Mouse (Mus musculus): ENCODE measurements around the gene Timm8b. TPM values are rescaled to one million over a fixed set of nuclear protein-coding genes. Genes with fewer than 3 reads are reported as not detected.

Timm8b gene
- polyA plus RNA-seq, 1 experiment from 2014 or later: 341 TPM

- Histone ChIP-seq H3K27me3 (replicated peaks; ENCODE audit: control insufficient read depth, insufficient read depth, low read length) (no peaks in the 10 kb centered on the region), H3K4me1 (replicated peaks; ENCODE audit: control insufficient read depth, insufficient read depth, low read length) (no peaks in the 10 kb centered on the region), H3K4me2 (ENCODE audit: low read length) (no peak overlapping the region), H3K9me3 (ENCODE audit: control insufficient read depth, low read length) (no peaks in the 10 kb centered on the region), H3K27ac (ENCODE audit: low read depth) (no peak overlapping the region), H3K9ac (ENCODE audit: low read length) (no peak overlapping the region), H3K36me3 (ENCODE audit: control insufficient read depth, insufficient read depth, low read length) (no peaks in the 10 kb centered on the region), H3K4me3 (ENCODE audit: low read depth, low read length) (no peak overlapping the region)
- ATAC-seq (replicated peaks; ENCODE audit: low FRiP score, low TSS enrichment, low read depth) (no peak), DNase-seq (ENCODE audit: low spot score) (no peak)
- WGBS: 85% methylated on average over 2 of the region's 2 CpGs
These were observed 35.8 kb upstream of the Timm8b start for GRCm38 (mm10) chr9:50567881-50568280.

GRCm38 (mm10) chr9:50569599-50570525 is 33.8 kb upstream of the Timm8b start:
- no peak overlapping the region for H3K27ac ChIP-seq (ENCODE audit: low read depth)
- no peaks in the 10 kb centered on the region for H3K36me3 ChIP-seq (ENCODE audit: control insufficient read depth, insufficient read depth, low read length)
- no peaks in the 10 kb centered on the region for H3K27me3 ChIP-seq (replicated peaks; ENCODE audit: control insufficient read depth, insufficient read depth, low read length)
- no peak overlapping the region for H3K9ac ChIP-seq (ENCODE audit: low read length)
- DNase-seq (ENCODE audit: low spot score) (no peak), ATAC-seq (replicated peaks; ENCODE audit: low FRiP score, low TSS enrichment, low read depth) (no peak)
- no peak overlapping the region for H3K4me3 ChIP-seq (ENCODE audit: low read depth, low read length)
- 68% methylated on average over 10 of the region's 10 CpGs for WGBS
- H3K4me2 ChIP-seq (ENCODE audit: low read length): no peak overlapping the region
- no peaks in the 10 kb centered on the region for H3K9me3 ChIP-seq (ENCODE audit: control insufficient read depth, low read length)
- no peaks in the 10 kb centered on the region for H3K4me1 ChIP-seq (replicated peaks; ENCODE audit: control insufficient read depth, insufficient read depth, low read length)

DNA sequence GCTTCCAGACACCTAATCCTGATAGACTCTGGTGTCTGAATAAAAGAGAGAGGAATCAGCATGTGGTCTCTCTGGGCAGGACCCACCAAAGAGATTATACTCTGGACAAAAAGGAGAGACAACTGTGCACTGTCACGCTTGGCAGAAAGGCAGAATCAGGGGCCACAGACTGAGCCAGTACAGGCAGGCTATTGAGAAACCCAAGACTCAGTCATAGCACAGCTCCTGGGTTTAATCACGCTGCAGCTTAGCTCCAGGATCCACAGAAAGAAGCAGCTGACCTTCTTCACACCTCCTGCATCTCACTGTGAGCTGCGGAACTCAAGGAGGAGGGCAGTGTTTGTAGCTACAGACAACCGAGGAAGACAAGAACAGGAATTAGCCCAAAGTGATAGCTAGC is 23.3 kb upstream of the Timm8b start:
- Histone ChIP-seq H3K4me3 (ENCODE audit: low read depth, low read length) (no peak overlapping the region), H3K36me3 (ENCODE audit: control insufficient read depth, insufficient read depth, low read length) (no peaks in the 10 kb centered on the region), H3K4me1 (replicated peaks; ENCODE audit: control insufficient read depth, insufficient read depth, low read length) (no peaks in the 10 kb centered on the region), H3K4me2 (ENCODE audit: low read length) (no peak overlapping the region), H3K9ac (ENCODE audit: low read length) (no peak overlapping the region), H3K27ac (ENCODE audit: low read depth) (no peak overlapping the region), H3K27me3 (replicated peaks; ENCODE audit: control insufficient read depth, insufficient read depth, low read length) (no peaks in the 10 kb centered on the region), H3K9me3 (ENCODE audit: control insufficient read depth, low read length) (no peaks in the 10 kb centered on the region)
- WGBS: 31% methylated on average over 4 of the region's 4 CpGs
- DNase-seq (ENCODE audit: low spot score) (no peak), ATAC-seq (replicated peaks; ENCODE audit: low FRiP score, low TSS enrichment, low read depth) (no peak)

DNA sequence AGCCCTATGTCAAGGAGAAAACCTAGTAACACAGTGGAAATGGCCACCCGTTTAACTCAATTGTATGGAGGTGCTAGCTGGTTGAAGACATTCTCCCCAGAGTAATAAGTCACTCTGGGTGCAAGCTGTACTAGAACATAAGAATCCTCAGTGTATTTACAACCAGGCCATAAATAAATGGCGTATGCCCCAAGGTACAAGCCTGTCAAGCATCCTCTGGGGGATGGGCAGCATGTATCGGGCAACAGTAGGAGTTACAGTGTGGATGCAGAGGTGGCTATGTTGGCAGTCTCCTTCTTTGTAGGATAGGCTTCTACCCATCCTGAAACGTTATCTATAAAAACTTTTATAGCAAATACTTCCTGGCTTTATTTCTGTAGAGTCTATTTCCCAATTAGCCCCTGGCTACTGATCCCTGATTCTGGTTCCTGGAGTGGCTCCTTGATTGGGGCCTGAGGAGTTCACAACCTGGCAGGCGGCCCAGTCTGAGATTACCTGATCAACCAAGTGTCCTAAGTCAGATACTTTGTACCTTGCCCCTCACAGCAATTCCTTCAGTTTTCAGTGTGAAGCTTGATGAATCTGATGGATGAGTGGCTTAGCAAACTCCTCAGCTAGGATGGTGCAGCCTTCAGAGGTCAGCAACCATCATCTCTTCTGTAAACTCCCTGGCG is 18.4 kb upstream of the Timm8b start:
- WGBS: 75% methylated on average over 6 of the region's 6 CpGs
- no peak for ATAC-seq (replicated peaks; ENCODE audit: low FRiP score, low TSS enrichment, low read depth)
- H3K9ac ChIP-seq (ENCODE audit: low read length): no peak overlapping the region
- no peaks in the 10 kb centered on the region for H3K4me1 ChIP-seq (replicated peaks; ENCODE audit: control insufficient read depth, insufficient read depth, low read length)
- H3K36me3 ChIP-seq (ENCODE audit: control insufficient read depth, insufficient read depth, low read length): no peaks in the 10 kb centered on the region
- no peaks in the 10 kb centered on the region for H3K27me3 ChIP-seq (replicated peaks; ENCODE audit: control insufficient read depth, insufficient read depth, low read length)
- no peak overlapping the region for H3K4me2 ChIP-seq (ENCODE audit: low read length)
- no peak for DNase-seq (ENCODE audit: low spot score)
- no peak overlapping the region for H3K4me3 ChIP-seq (ENCODE audit: low read depth, low read length)
- H3K9me3 ChIP-seq (ENCODE audit: control insufficient read depth, low read length): no peaks in the 10 kb centered on the region
- no peak overlapping the region for H3K27ac ChIP-seq (ENCODE audit: low read depth)

DNA sequence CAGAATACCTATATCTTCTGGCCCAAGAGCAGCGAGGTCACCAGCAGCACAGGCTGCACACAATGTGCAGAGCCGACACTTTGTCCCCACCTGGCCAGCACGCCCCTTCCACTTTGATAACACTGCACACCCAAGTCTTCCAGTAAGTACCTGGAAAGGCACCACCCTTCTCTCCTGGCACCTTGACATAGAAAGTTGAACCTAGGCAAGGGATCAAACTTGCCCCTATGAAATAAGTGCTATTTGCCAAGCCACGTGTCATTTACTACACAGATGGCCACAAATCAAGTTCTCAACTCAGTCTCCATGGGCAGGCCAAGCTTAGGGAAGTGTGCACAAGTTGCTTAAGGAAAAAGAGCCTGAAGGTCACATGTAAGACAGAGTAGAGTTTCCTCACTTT is 16.8 kb upstream of the Timm8b start:
- no peak for ATAC-seq (replicated peaks; ENCODE audit: low FRiP score, low TSS enrichment, low read depth)
- no peak overlapping the region for H3K4me2 ChIP-seq (ENCODE audit: low read length)
- H3K4me1 ChIP-seq (replicated peaks; ENCODE audit: control insufficient read depth, insufficient read depth, low read length): no peaks in the 10 kb centered on the region
- WGBS: 61% methylated on average over 4 of the region's 4 CpGs
- H3K9ac ChIP-seq (ENCODE audit: low read length): no peak overlapping the region
- no peak overlapping the region for H3K27ac ChIP-seq (ENCODE audit: low read depth)
- no peak overlapping the region for H3K4me3 ChIP-seq (ENCODE audit: low read depth, low read length)
- no peaks in the 10 kb centered on the region for H3K27me3 ChIP-seq (replicated peaks; ENCODE audit: control insufficient read depth, insufficient read depth, low read length)
- no peaks in the 10 kb centered on the region for H3K9me3 ChIP-seq (ENCODE audit: control insufficient read depth, low read length)
- DNase-seq (ENCODE audit: low spot score): peak; percentile 48
- H3K36me3 ChIP-seq (ENCODE audit: control insufficient read depth, insufficient read depth, low read length): no peaks in the 10 kb centered on the region

GRCm38 (mm10) chr9:50590856-50591518 is 12.7 kb upstream of the Timm8b start:
- Histone ChIP-seq H3K9me3 (ENCODE audit: control insufficient read depth, low read length) (no peaks in the 10 kb centered on the region), H3K4me1 (replicated peaks; ENCODE audit: control insufficient read depth, insufficient read depth, low read length) (no peaks in the 10 kb centered on the region), H3K36me3 (ENCODE audit: control insufficient read depth, insufficient read depth, low read length) (peaks cover 14% of the 10 kb centered on the region), H3K9ac (ENCODE audit: low read length) (no peak overlapping the region), H3K4me2 (ENCODE audit: low read length) (no peak overlapping the region), H3K27ac (ENCODE audit: low read depth) (no peak overlapping the region), H3K4me3 (ENCODE audit: low read depth, low read length) (no peak overlapping the region), H3K27me3 (replicated peaks; ENCODE audit: control insufficient read depth, insufficient read depth, low read length) (no peaks in the 10 kb centered on the region)
- WGBS: 78% methylated on average over 10 of the region's 10 CpGs
- no peak for ATAC-seq (replicated peaks; ENCODE audit: low FRiP score, low TSS enrichment, low read depth)
- no peak for DNase-seq (ENCODE audit: low spot score)

GRCm38 (mm10) chr9:50592955-50593354 is 10.8 kb upstream of the Timm8b start:
- 85% methylated on average over 9 of the region's 9 CpGs for WGBS
- ATAC-seq (replicated peaks; ENCODE audit: low FRiP score, low TSS enrichment, low read depth): no peak

GRCm38 (mm10) chr9:50593544-50593943 is 10.2 kb upstream of the Timm8b start:
- Histone ChIP-seq H3K4me1 (replicated peaks; ENCODE audit: control insufficient read depth, insufficient read depth, low read length) (no peaks in the 10 kb centered on the region), H3K4me3 (ENCODE audit: low read depth, low read length) (no peak overlapping the region), H3K9me3 (ENCODE audit: control insufficient read depth, low read length) (no peaks in the 10 kb centered on the region), H3K36me3 (ENCODE audit: control insufficient read depth, insufficient read depth, low read length) (peaks cover 40% of the 10 kb centered on the region), H3K27me3 (replicated peaks; ENCODE audit: control insufficient read depth, insufficient read depth, low read length) (no peaks in the 10 kb centered on the region), H3K4me2 (ENCODE audit: low read length) (no peak overlapping the region), H3K27ac (ENCODE audit: low read depth) (no peak overlapping the region), H3K9ac (ENCODE audit: low read length) (no peak overlapping the region)
- no peak for ATAC-seq (replicated peaks; ENCODE audit: low FRiP score, low TSS enrichment, low read depth)
- WGBS: 79% methylated on average over 3 of the region's 3 CpGs
- DNase-seq (ENCODE audit: low spot score): no peak

More at GRCm38 (mm10) chr9:50592955-50593354, 10.8 kb upstream of the Timm8b start:
- Histone ChIP-seq H3K27ac (ENCODE audit: low read depth) (no peak overlapping the region), H3K4me3 (ENCODE audit: low read depth, low read length) (no peak overlapping the region), H3K9ac (ENCODE audit: low read length) (no peak overlapping the region), H3K9me3 (ENCODE audit: control insufficient read depth, low read length) (no peaks in the 10 kb centered on the region), H3K27me3 (replicated peaks; ENCODE audit: control insufficient read depth, insufficient read depth, low read length) (no peaks in the 10 kb centered on the region), H3K4me1 (replicated peaks; ENCODE audit: control insufficient read depth, insufficient read depth, low read length) (no peaks in the 10 kb centered on the region), H3K4me2 (ENCODE audit: low read length) (no peak overlapping the region), H3K36me3 (ENCODE audit: control insufficient read depth, insufficient read depth, low read length) (peaks cover 34% of the 10 kb centered on the region)
- no peak for DNase-seq (ENCODE audit: low spot score)
